Mouse (Mus musculus) neural tube, embryonic 13.5 days (tissue): ENCODE measurements around the gene Afap1. TPM values are rescaled to one million over a fixed set of nuclear protein-coding genes. Genes with fewer than 3 reads are reported as not detected.

Experiments
- ATAC-seq: fragments of 200-750 bp; cut with Nextera tagmentation; 2 replicates; pipeline ENCODE4 v1.8.0; 2017; ENCODE audit warnings: low read depth, mild to moderate bottlenecking, moderate TSS enrichment, moderate library complexity
- H3K27ac ChIP-seq: fragments of 300-500 bp; sonication (generic); replicated peaks from 2 replicates; pipeline ENCODE4 v1.5.1; 2015; ENCODE audit warnings: moderate library complexity, mild to moderate bottlenecking, inconsistent platforms
- H3K27me3 ChIP-seq: fragments of 300-500 bp; sonication (generic); 2 replicates; pipeline ENCODE4 v1.6.1; 2015; ENCODE audit warnings: mild to moderate bottlenecking, inconsistent platforms
- H3K36me3 ChIP-seq: fragments of 300-500 bp; sonication (generic); 2 replicates; pipeline ENCODE4 v1.6.1; 2015; ENCODE audit warnings: mild to moderate bottlenecking, inconsistent platforms
- H3K4me1 ChIP-seq: fragments of 300-500 bp; sonication (generic); replicated peaks from 2 replicates; pipeline ENCODE4 v1.6.1; 2015; ENCODE audit warnings: inconsistent platforms
- H3K4me2 ChIP-seq: fragments of 300-500 bp; sonication (generic); 2 replicates; pipeline ENCODE4 v1.6.1; 2015; ENCODE audit warnings: inconsistent platforms, mild to moderate bottlenecking, moderate library complexity
- H3K4me3 ChIP-seq: fragments of 300-500 bp; sonication (generic); 2 replicates; pipeline ENCODE4 v1.5.1; 2015; ENCODE audit warnings: mild to moderate bottlenecking, inconsistent platforms
- H3K9ac ChIP-seq: fragments of 300-500 bp; sonication (generic); 2 replicates; pipeline ENCODE4 v1.6.1; 2015; ENCODE audit warnings: moderate library complexity, mild to moderate bottlenecking, inconsistent platforms
- H3K9me3 ChIP-seq: fragments of 300-500 bp; sonication (generic); 2 replicates; pipeline ENCODE4 v1.6.1; 2016; ENCODE audit warnings: inconsistent platforms
- WGBS: fragments of 180-500 bp; shearing (Covaris S2); methylation state at CpG from one replicate; pipeline ENCODE4 v1.1.7; 2015; 5-methylcytosine and 5-hydroxymethylcytosine counted together
- polyA plus RNA-seq: library from polyadenylated mRNA; unstranded; fragments of >200 nt; fragmentation: Nextera tagmentation; extraction: Ambion mirVana; gene quantifications from 2 replicates; pipeline ENCODE4 v1.2.1, GENCODE M21; 2015

Gene Afap1
- polyA plus RNA-seq, 1 experiment from 2014 or later = 92.2 TPM

GRCm38 (mm10) chr5:35943541-35943940 is 50.4 kb downstream of the Afap1 start:
- no peaks in the 10 kb centered on the region for H3K27me3 ChIP-seq
- H3K4me1 ChIP-seq = peaks cover 55% of the 10 kb centered on the region
- H3K4me3 ChIP-seq = no peak overlapping the region
- peaks cover 48% of the 10 kb centered on the region for H3K36me3 ChIP-seq
- H3K9me3 ChIP-seq = no peaks in the 10 kb centered on the region
- no peak overlapping the region for H3K9ac ChIP-seq
- H3K4me2 ChIP-seq = no peak overlapping the region
- H3K27ac ChIP-seq = no peak overlapping the region
- ATAC-seq = no peak
- whole genome bisulfite sequencing = 84% methylated on average over 5 of the region's 5 CpGs

GRCm38 (mm10) chr5:35946841-35947240 is 53.7 kb downstream of the Afap1 start:
- Histone ChIP-seq H3K4me3 (no peak overlapping the region), H3K27ac (no peak overlapping the region), H3K27me3 (no peaks in the 10 kb centered on the region), H3K9me3 (no peaks in the 10 kb centered on the region), H3K9ac (no peak overlapping the region), H3K36me3 (peaks cover 77% of the 10 kb centered on the region), H3K4me1 (peaks cover 47% of the 10 kb centered on the region), H3K4me2 (no peak overlapping the region)
- no peak for ATAC-seq
- 91% methylated on average over 2 of the region's 2 CpGs for WGBS

- Histone ChIP-seq H3K4me3 (no peak overlapping the region), H3K9ac (no peak overlapping the region), H3K36me3 (peaks cover 83% of the 10 kb centered on the region), H3K4me2 (no peak overlapping the region), H3K27me3 (no peaks in the 10 kb centered on the region), H3K4me1 (peaks cover 45% of the 10 kb centered on the region), H3K9me3 (no peaks in the 10 kb centered on the region), H3K27ac (no peak overlapping the region)
- no peak for ATAC-seq
- WGBS = 89% methylated on average over 4 of the region's 4 CpGs
Measured at GRCm38 (mm10) chr5:35947427-35947826, 54.3 kb downstream of the Afap1 start.

- Histone ChIP-seq H3K27ac (no peak overlapping the region), H3K4me2 (no peak overlapping the region), H3K9ac (no peak overlapping the region), H3K4me1 (peaks cover 39% of the 10 kb centered on the region), H3K9me3 (no peaks in the 10 kb centered on the region), H3K36me3 (peaks cover 85% of the 10 kb centered on the region), H3K4me3 (no peak overlapping the region), H3K27me3 (no peaks in the 10 kb centered on the region)
- no peak for ATAC-seq
- 73% methylated on average over 15 of the region's 15 CpGs for WGBS
Measured at GRCm38 (mm10) chr5:35948225-35948975, 55.3 kb downstream of the Afap1 start.

- 75% methylated on average over 5 of the region's 5 CpGs for WGBS
- peaks cover 42% of the 10 kb centered on the region for H3K4me1 ChIP-seq
Measured at GRCm38 (mm10) chr5:35949061-35949460, 55.9 kb downstream of the Afap1 start.

GRCm38 (mm10) chr5:35950504-35950903 is 57.4 kb downstream of the Afap1 start:
- Histone ChIP-seq H3K36me3 (peaks cover 84% of the 10 kb centered on the region), H3K4me3 (no peak overlapping the region), H3K4me2 (no peak overlapping the region)

More at GRCm38 (mm10) chr5:35949061-35949460, 55.9 kb downstream of the Afap1 start:
- Histone ChIP-seq H3K27ac (no peak overlapping the region), H3K9me3 (no peaks in the 10 kb centered on the region), H3K27me3 (no peaks in the 10 kb centered on the region), H3K4me2 (no peak overlapping the region), H3K9ac (no peak overlapping the region), H3K4me3 (no peak overlapping the region), H3K36me3 (peaks cover 82% of the 10 kb centered on the region)
- ATAC-seq = no peak

GRCm38 (mm10) chr5:35954055-35954718 is 61.1 kb downstream of the Afap1 start:
- WGBS = 45% methylated on average over 12 of the region's 12 CpGs
- no peaks in the 10 kb centered on the region for H3K9me3 ChIP-seq
- no peak overlapping the region for H3K4me2 ChIP-seq
- no peak overlapping the region for H3K4me3 ChIP-seq
- peaks cover 28% of the 10 kb centered on the region for H3K4me1 ChIP-seq
- no peak overlapping the region for H3K9ac ChIP-seq
- ATAC-seq = no peak; the same call in 1 of the 2 replicates
- peak overlapping the region; percentile 9; the same call in 1 of the 2 replicates for H3K27ac ChIP-seq
- H3K36me3 ChIP-seq = peaks cover 86% of the 10 kb centered on the region
- H3K27me3 ChIP-seq = no peaks in the 10 kb centered on the region

More at GRCm38 (mm10) chr5:35950504-35950903, 57.4 kb downstream of the Afap1 start:
- no peaks in the 10 kb centered on the region for H3K9me3 ChIP-seq
- H3K9ac ChIP-seq = no peak overlapping the region
- H3K27me3 ChIP-seq = no peaks in the 10 kb centered on the region
- no peak for ATAC-seq
- 50% methylated on average over 7 of the region's 7 CpGs for WGBS
- H3K27ac ChIP-seq = no peak overlapping the region
- peaks cover 50% of the 10 kb centered on the region for H3K4me1 ChIP-seq

- Histone ChIP-seq H3K9me3 (no peaks in the 10 kb centered on the region), H3K27ac (no peak overlapping the region)
- WGBS = 79% methylated on average over 1 of the region's 1 CpGs
Measured at GRCm38 (mm10) chr5:35956268-35956667, 63.1 kb downstream of the Afap1 start.

GRCm38 (mm10) chr5:35958681-35959080 is 65.6 kb downstream of the Afap1 start:
- no peaks in the 10 kb centered on the region for H3K9me3 ChIP-seq
- no peak overlapping the region for H3K27ac ChIP-seq
- peaks cover 20% of the 10 kb centered on the region for H3K4me1 ChIP-seq
- no peaks in the 10 kb centered on the region for H3K27me3 ChIP-seq
- H3K9ac ChIP-seq = no peak overlapping the region
- no peak overlapping the region for H3K4me2 ChIP-seq
- no peak overlapping the region for H3K4me3 ChIP-seq
- H3K36me3 ChIP-seq = peaks cover 86% of the 10 kb centered on the region
- 84% methylated on average over 2 of the region's 2 CpGs for WGBS
- no peak for ATAC-seq

More at GRCm38 (mm10) chr5:35956268-35956667, 63.1 kb downstream of the Afap1 start:
- Histone ChIP-seq H3K9ac (no peak overlapping the region), H3K4me2 (no peak overlapping the region), H3K36me3 (peaks cover 80% of the 10 kb centered on the region), H3K4me3 (no peak overlapping the region), H3K4me1 (peaks cover 18% of the 10 kb centered on the region), H3K27me3 (no peaks in the 10 kb centered on the region)
- no peak for ATAC-seq

- WGBS = 81% methylated on average over 8 of the region's 8 CpGs
- no peak overlapping the region for H3K4me3 ChIP-seq
- ATAC-seq = no peak
- H3K9ac ChIP-seq = no peak overlapping the region
- H3K36me3 ChIP-seq = peaks cover 90% of the 10 kb centered on the region
- no peak overlapping the region for H3K27ac ChIP-seq
- H3K27me3 ChIP-seq = no peaks in the 10 kb centered on the region
- no peak overlapping the region for H3K4me2 ChIP-seq
- H3K4me1 ChIP-seq = peaks cover 10% of the 10 kb centered on the region; the same call in 1 of the 2 replicates
- no peaks in the 10 kb centered on the region for H3K9me3 ChIP-seq
Measured at GRCm38 (mm10) chr5:35960168-35960567, 67.0 kb downstream of the Afap1 start.

GRCm38 (mm10) chr5:35961271-35961670 is 68.2 kb downstream of the Afap1 start:
- no peak for ATAC-seq
- no peak overlapping the region for H3K4me3 ChIP-seq
- H3K4me2 ChIP-seq = no peak overlapping the region
- 71% methylated on average over 8 of the region's 8 CpGs for WGBS
- H3K27ac ChIP-seq = peak overlapping the region; percentile 28; the same call in 1 of the 2 replicates
- H3K9me3 ChIP-seq = no peaks in the 10 kb centered on the region
- no peaks in the 10 kb centered on the region for H3K27me3 ChIP-seq
- no peak overlapping the region for H3K9ac ChIP-seq
- peaks cover 10% of the 10 kb centered on the region; the same call in 1 of the 2 replicates for H3K4me1 ChIP-seq
- peaks cover 90% of the 10 kb centered on the region for H3K36me3 ChIP-seq

GRCm38 (mm10) chr5:35963635-35964034 is 70.5 kb downstream of the Afap1 start:
- no peaks in the 10 kb centered on the region for H3K27me3 ChIP-seq
- H3K4me2 ChIP-seq = no peak overlapping the region
- WGBS = 54% methylated on average over 9 of the region's 9 CpGs
- no peak overlapping the region for H3K4me3 ChIP-seq
- no peak for ATAC-seq
- H3K4me1 ChIP-seq = peaks cover 10% of the 10 kb centered on the region; the same call in 1 of the 2 replicates
- H3K27ac ChIP-seq = no peak overlapping the region
- no peak overlapping the region for H3K9ac ChIP-seq
- H3K36me3 ChIP-seq = peaks cover 88% of the 10 kb centered on the region
- H3K9me3 ChIP-seq = no peaks in the 10 kb centered on the region
